Mouse (Mus musculus): Measurements from ENCODE around the gene Polr3e. TPM values are rescaled to one million over a fixed set of nuclear protein-coding genes. Genes with fewer than 3 reads are reported as not detected.
"Not testable (repeated sequence)": the region's sequence is repeated elsewhere in the genome, so short reads cannot be mapped to it uniquely, and the experiment has no call there.

Polr3e gene
- polyA plus RNA-seq, 1 experiment: 21.8 TPM

- DNase-seq (ENCODE audit: low spot score): not testable (repeated sequence)
Observed at GRCm38 (mm10) chr7:120911268-120911667, 6.3 kb upstream of the Polr3e start.

- no peak for DNase-seq (ENCODE audit: low spot score)
Observed at GRCm38 (mm10) chr7:120913332-120913731, 4.2 kb upstream of the Polr3e start.

- DNase-seq (ENCODE audit: low spot score): no peak
Observed at GRCm38 (mm10) chr7:120916262-120916875, 1.2 kb upstream of the Polr3e start.

- DNase-seq (ENCODE audit: low spot score): no peak
Observed at GRCm38 (mm10) chr7:120917279-120917591, 309 bp upstream of the Polr3e start.

GRCm38 (mm10) chr7:120918526-120918962, 1.0 kb downstream of the Polr3e start:
- no peak for DNase-seq (ENCODE audit: low spot score)

- DNase-seq (ENCODE audit: low spot score): no peak
Observed at GRCm38 (mm10) chr7:120933110-120933509, 15.6 kb downstream of the Polr3e start.

- DNase-seq (ENCODE audit: low spot score): no peak
Observed at GRCm38 (mm10) chr7:120933680-120934195, 16.2 kb downstream of the Polr3e start.

- DNase-seq (ENCODE audit: low spot score): no peak
Observed at GRCm38 (mm10) chr7:120934716-120935115, 17.2 kb downstream of the Polr3e start.

- no peak for DNase-seq (ENCODE audit: low spot score)
Observed at GRCm38 (mm10) chr7:120936522-120936921, 19.0 kb downstream of the Polr3e start.

GRCm38 (mm10) chr7:120938206-120938605, 20.7 kb downstream of the Polr3e start:
- no peak for DNase-seq (ENCODE audit: low spot score)

- DNase-seq (ENCODE audit: low spot score): no peak
Observed at GRCm38 (mm10) chr7:120940343-120940742, 22.8 kb downstream of the Polr3e start.

- no peak for DNase-seq (ENCODE audit: low spot score)
Observed at GRCm38 (mm10) chr7:120941214-120941613, 23.7 kb downstream of the Polr3e start.

GRCm38 (mm10) chr7:120942506-120942905, 25.0 kb downstream of the Polr3e start:
- no peak for DNase-seq (ENCODE audit: low spot score)

GRCm38 (mm10) chr7:120943936-120944509, 26.5 kb downstream of the Polr3e start:
- DNase-seq (ENCODE audit: low spot score): no peak

- not testable (repeated sequence) for DNase-seq (ENCODE audit: low spot score)
Observed at GRCm38 (mm10) chr7:120953591-120953990, 36.0 kb downstream of the Polr3e start.

GRCm38 (mm10) chr7:120960116-120960515, 42.6 kb downstream of the Polr3e start:
- DNase-seq (ENCODE audit: low spot score): no peak

- no peak for DNase-seq (ENCODE audit: low spot score)
Observed at GRCm38 (mm10) chr7:120960601-120961000, 43.1 kb downstream of the Polr3e start.

- DNase-seq (ENCODE audit: low spot score): no peak
Observed at GRCm38 (mm10) chr7:120961893-120962292, 44.3 kb downstream of the Polr3e start.

GRCm38 (mm10) chr7:120963126-120963525, 45.6 kb downstream of the Polr3e start:
- DNase-seq (ENCODE audit: low spot score): no peak

- no peak for DNase-seq (ENCODE audit: low spot score)
Observed at GRCm38 (mm10) chr7:120969221-120969620, 51.7 kb downstream of the Polr3e start.

- no peak for DNase-seq (ENCODE audit: low spot score)
Observed at GRCm38 (mm10) chr7:120970112-120970511, 52.6 kb downstream of the Polr3e start.

- not testable (repeated sequence) for DNase-seq (ENCODE audit: low spot score)
Observed at GRCm38 (mm10) chr7:120972471-120972870, 54.9 kb downstream of the Polr3e start.

GRCm38 (mm10) chr7:120974001-120974400, 56.5 kb downstream of the Polr3e start:
- no peak for DNase-seq (ENCODE audit: low spot score)

- no peak for DNase-seq (ENCODE audit: low spot score)
Observed at GRCm38 (mm10) chr7:120977063-120977462, 59.5 kb downstream of the Polr3e start.

Measured in urinary bladder, adult 2 months (tissue).